Mouse (Mus musculus) v-Abl transformed pro-B cells (cell line): Measurements from ENCODE around the gene Gm12169.
"Not testable (repeated sequence)": the region's sequence is repeated elsewhere in the genome, so short reads cannot be mapped to it uniquely, and the experiment has no call there.

Experiments
- in situ Hi-C, 2 experiments: fragments of 400-800 bp; cut with MboI; formaldehyde crosslinking; loops; one replicate each; pipeline ENCODE4 v1.15.1; 2025; ENCODE audit not compliant: unreplicated experiment in 2 of 2

Gene Gm12169

GRCm38 (mm10) chr11:46523912-46524311 is at the start of gene Gm12169:
Gene Gm12169 (plus strand): TSS chr11:46524212.
- in situ Hi-C loops, result no loop called here

GRCm38 (mm10) chr11:46474220-46474619 is 49.8 kb upstream of the Gm12169 start:
- in situ Hi-C loops, result no loop called here

GRCm38 (mm10) chr11:46479311-46479710 is 44.7 kb upstream of the Gm12169 start:
- in situ Hi-C loops, result no loop called here

- in situ Hi-C loops, result no loop called here
Observed at GRCm38 (mm10) chr11:46480517-46480916, 43.5 kb upstream of the Gm12169 start.

- in situ Hi-C loops, result no loop called here
Observed at GRCm38 (mm10) chr11:46488231-46488630, 35.8 kb upstream of the Gm12169 start.

- in situ Hi-C loops, result no loop called here
Observed at GRCm38 (mm10) chr11:46488650-46489049, 35.4 kb upstream of the Gm12169 start.

- in situ Hi-C loops, result no loop called here
Observed at GRCm38 (mm10) chr11:46507146-46507545, 16.9 kb upstream of the Gm12169 start.

- in situ Hi-C loops, result no loop called here
Observed at GRCm38 (mm10) chr11:46509900-46510299, 14.1 kb upstream of the Gm12169 start.

GRCm38 (mm10) chr11:46521341-46521740 is 2.7 kb upstream of the Gm12169 start:
- in situ Hi-C loops, result not testable (repeated sequence)

- in situ Hi-C loops, result no loop called here
Observed at GRCm38 (mm10) chr11:46522719-46523118, 1.3 kb upstream of the Gm12169 start.

- in situ Hi-C loops, result no loop called here
Observed at GRCm38 (mm10) chr11:46530149-46530548, 6.1 kb downstream of the Gm12169 start.

- in situ Hi-C loops, result no loop called here
Observed at GRCm38 (mm10) chr11:46536978-46537377, 13.0 kb downstream of the Gm12169 start.

GRCm38 (mm10) chr11:46543530-46543929 is 19.5 kb downstream of the Gm12169 start:
- in situ Hi-C loops, result loop anchor here in 1 of 2 experiments (10.0 kb wide), 1 partner anchor 81 kb away; the partner anchor contains the start of gene Dppa1

- in situ Hi-C loops, result loop anchor here (5.0 to 10.0 kb wide), 2 partner anchors 75 to 78 kb away; partner anchors contain the start of gene Dppa1 (in 2 of the 2)
Observed at GRCm38 (mm10) chr11:46549721-46550120, 25.7 kb downstream of the Gm12169 start.

GRCm38 (mm10) chr11:46552741-46553140 is 28.7 kb downstream of the Gm12169 start:
- in situ Hi-C loops, result no loop called here

- in situ Hi-C loops, result no loop called here
Observed at GRCm38 (mm10) chr11:46561096-46561495, 37.1 kb downstream of the Gm12169 start.

GRCm38 (mm10) chr11:46564671-46565070 is 40.7 kb downstream of the Gm12169 start:
- in situ Hi-C loops, result no loop called here

GRCm38 (mm10) chr11:46565967-46566366 is 42.0 kb downstream of the Gm12169 start:
- in situ Hi-C loops, result no loop called here

- in situ Hi-C loops, result no loop called here
Observed at GRCm38 (mm10) chr11:46569107-46569506, 45.1 kb downstream of the Gm12169 start.

GRCm38 (mm10) chr11:46571327-46571726 is 47.3 kb downstream of the Gm12169 start, which contains the start of gene BC053393:
Gene BC053393 (plus strand): TSS chr11:46571536.
- in situ Hi-C loops, result no loop called here

GRCm38 (mm10) chr11:46578771-46579281 is 54.8 kb downstream of the Gm12169 start:
- in situ Hi-C loops, result no loop called here

- in situ Hi-C loops, result no loop called here
Observed at GRCm38 (mm10) chr11:46580428-46580827, 56.4 kb downstream of the Gm12169 start.

- in situ Hi-C loops, result no loop called here
Observed at GRCm38 (mm10) chr11:46582741-46583140, 58.7 kb downstream of the Gm12169 start.
